Mouse (Mus musculus) lung, postnatal 0 days (tissue): Measurements from ENCODE around the gene Mrrf.

ENCODE experiments used
- CTCF ChIP-seq: IDR thresholded peaks from 2 replicates; pipeline ENCODE4 v1.5.1; 2016; ENCODE audit warnings: antibody characterized with exemption, mild to moderate bottlenecking
- EP300 ChIP-seq: IDR thresholded peaks from 2 replicates; pipeline ENCODE4 v1.6.1; 2016; ENCODE audit warnings: antibody characterized with exemption, mild to moderate bottlenecking, control low read depth

DNA sequence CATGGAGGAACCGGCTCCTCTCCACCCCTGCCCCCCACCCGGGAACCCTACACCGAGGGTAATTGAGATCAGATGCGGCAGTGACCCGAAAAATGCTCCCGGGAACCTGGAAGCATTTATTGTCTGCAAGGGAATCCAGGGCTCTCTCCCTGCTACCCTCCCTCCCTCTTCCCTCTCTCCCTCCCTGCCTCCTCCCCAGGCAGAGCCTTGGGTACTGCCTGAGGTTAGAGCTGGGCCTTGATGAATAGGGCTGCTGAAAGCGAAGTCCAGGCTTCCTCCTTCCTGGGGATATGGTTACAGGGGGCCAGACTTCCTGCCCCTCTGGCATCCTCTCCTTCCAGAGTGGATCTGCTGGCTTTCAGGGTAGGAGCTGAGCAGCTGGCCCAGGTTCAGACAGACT is 75.6 kb downstream of the Mrrf start:
- TF ChIP-seq EP300 (no peak), CTCF (no peak)
